Mouse (Mus musculus) testis, adult 2 months (tissue): ENCODE measurements around the gene H2-DMb1. TPM values are rescaled to one million over a fixed set of nuclear protein-coding genes. Genes with fewer than 3 reads are reported as not detected.
"Not testable (repeated sequence)": the region's sequence is repeated elsewhere in the genome, so short reads cannot be mapped to it uniquely, and the experiment has no call there.

Source experiments
- H3K27ac ChIP-seq: fragments of 200-500 bp; 2 replicates; pipeline ENCODE4 v1.5.1; 2012; ENCODE audit warnings: low read depth, low read length; ENCODE audit not compliant: control insufficient read depth, insufficient read depth
- H3K27me3 ChIP-seq: fragments of 200-500 bp; 2 replicates; pipeline ENCODE4 v1.6.1; 2012; ENCODE audit warnings: mild to moderate bottlenecking, low read length, moderate library complexity; ENCODE audit not compliant: control insufficient read depth, insufficient read depth
- H3K36me3 ChIP-seq: fragments of 200-500 bp; 2 replicates; pipeline ENCODE4 v1.6.1; 2012; ENCODE audit warnings: mild to moderate bottlenecking, low read length; ENCODE audit not compliant: control insufficient read depth, insufficient read depth
- H3K4me1 ChIP-seq: fragments of 200-500 bp; 2 replicates; pipeline ENCODE4 v1.6.1; 2012; ENCODE audit warnings: low read length; ENCODE audit not compliant: control insufficient read depth, insufficient read depth
- H3K4me3 ChIP-seq: fragments of 200-500 bp; 2 replicates; pipeline ENCODE4 v1.5.1; 2012; ENCODE audit warnings: low read depth, mild to moderate bottlenecking, low read length, moderate library complexity, mixed read lengths; ENCODE audit not compliant: control insufficient read depth
- CTCF ChIP-seq: fragments of 200-500 bp; IDR thresholded peaks from 2 replicates; pipeline ENCODE4 v1.5.1; 2012; ENCODE audit warnings: low read depth, mild to moderate bottlenecking, inconsistent platforms, low read length, moderate library complexity; ENCODE audit not compliant: control insufficient read depth, insufficient read depth, insufficient replicate concordance
- POLR2A ChIP-seq: fragments of 200-500 bp; IDR thresholded peaks from 2 replicates; pipeline ENCODE4 v1.6.1; 2012; ENCODE audit warnings: low read depth, mild to moderate bottlenecking, inconsistent platforms, low read length, moderate library complexity; ENCODE audit not compliant: control insufficient read depth
- polyA plus RNA-seq: library from polyadenylated mRNA; depleted of rRNA; stranded (reverse); fragments of >200 nt; gene quantifications from 2 replicates; pipeline ENCODE4 v1.2.3, GENCODE M21; 2012

Gene H2-DMb1
- polyA plus RNA-seq, 1 experiment, result 9.5 TPM

GRCm38 (mm10) chr17:34139416-34139815, 13.5 kb upstream of the H2-DMb1 start:
- no peaks in the 10 kb centered on the region for H3K27me3 ChIP-seq
- H3K4me1 ChIP-seq, result peaks cover 11% of the 10 kb centered on the region
- no peak overlapping the region for H3K27ac ChIP-seq
- TF ChIP-seq CTCF, result no peak
- no peak for TF ChIP-seq POLR2A
- H3K36me3 ChIP-seq, result no peaks in the 10 kb centered on the region
- no peak overlapping the region; the same call in 1 of the 2 replicates for H3K4me3 ChIP-seq

GRCm38 (mm10) chr17:34140240-34140639, 12.6 kb upstream of the H2-DMb1 start:
- no peak overlapping the region for H3K4me3 ChIP-seq
- no peaks in the 10 kb centered on the region for H3K27me3 ChIP-seq
- no peak overlapping the region for H3K27ac ChIP-seq

GRCm38 (mm10) chr17:34141448-34141847, 11.4 kb upstream of the H2-DMb1 start:
- H3K4me1 ChIP-seq, result peaks cover 7% of the 10 kb centered on the region
- H3K27me3 ChIP-seq, result no peaks in the 10 kb centered on the region
- TF ChIP-seq CTCF (no peak), POLR2A (no peak)
- no peak overlapping the region for H3K4me3 ChIP-seq
- no peak overlapping the region for H3K27ac ChIP-seq
- no peaks in the 10 kb centered on the region for H3K36me3 ChIP-seq

More at GRCm38 (mm10) chr17:34140240-34140639, 12.6 kb upstream of the H2-DMb1 start:
- TF ChIP-seq CTCF (no peak), POLR2A (no peak)
- Histone ChIP-seq H3K36me3 (no peaks in the 10 kb centered on the region), H3K4me1 (peaks cover 11% of the 10 kb centered on the region)

- no peak overlapping the region for H3K27ac ChIP-seq
These were observed 10.3 kb upstream of the H2-DMb1 start for GRCm38 (mm10) chr17:34142456-34143010.

GRCm38 (mm10) chr17:34143033-34143432, 9.8 kb upstream of the H2-DMb1 start, which contains the start of gene H2-DMb2:
Gene H2-DMb2 (plus strand): TSS chr17:34143307.
- TF ChIP-seq POLR2A (no peak), CTCF (no peak)
- Histone ChIP-seq H3K4me3 (no peak within 1 kb of the TSS), H3K4me1 (peaks cover 7% of the 10 kb centered on the region), H3K27me3 (no peaks in the 10 kb centered on the region), H3K27ac (no peak within 1 kb of the TSS), H3K36me3 (no peaks in the 10 kb centered on the region)

More at GRCm38 (mm10) chr17:34142456-34143010, 10.3 kb upstream of the H2-DMb1 start:
- Histone ChIP-seq H3K4me1 (peaks cover 7% of the 10 kb centered on the region), H3K27me3 (no peaks in the 10 kb centered on the region), H3K36me3 (no peaks in the 10 kb centered on the region), H3K4me3 (no peak overlapping the region)
- TF ChIP-seq CTCF (no peak), POLR2A (no peak)

GRCm38 (mm10) chr17:34143461-34143860, 9.4 kb upstream of the H2-DMb1 start:
- Histone ChIP-seq H3K36me3 (no peaks in the 10 kb centered on the region), H3K4me1 (peaks cover 7% of the 10 kb centered on the region), H3K27me3 (no peaks in the 10 kb centered on the region), H3K4me3 (no peak overlapping the region), H3K27ac (no peak overlapping the region)
- TF ChIP-seq CTCF, result no peak
- TF ChIP-seq POLR2A, result no peak

GRCm38 (mm10) chr17:34144221-34144620, 8.7 kb upstream of the H2-DMb1 start:
- not testable (repeated sequence) for H3K36me3 ChIP-seq, H3K27me3 ChIP-seq, H3K4me1 ChIP-seq

GRCm38 (mm10) chr17:34144960-34145371, 7.9 kb upstream of the H2-DMb1 start:
- no peak for TF ChIP-seq CTCF
- TF ChIP-seq POLR2A, result no peak
- Histone ChIP-seq H3K4me3 (no peak overlapping the region), H3K4me1 (peaks cover 3% of the 10 kb centered on the region), H3K27me3 (no peaks in the 10 kb centered on the region), H3K27ac (no peak overlapping the region), H3K36me3 (no peaks in the 10 kb centered on the region)

More at GRCm38 (mm10) chr17:34144221-34144620, 8.7 kb upstream of the H2-DMb1 start:
- not testable (repeated sequence) for H3K4me3 ChIP-seq, H3K27ac ChIP-seq
